Mouse (Mus musculus) adrenal gland, postnatal 14 days (tissue): Measurements from ENCODE around the gene Col7a1. TPM values are rescaled to one million over a fixed set of nuclear protein-coding genes. Genes with fewer than 3 reads are reported as not detected.

Experiments
- DNase-seq: peaks from one replicate; pipeline ENCODE4 v3.0.0; 2021; ENCODE audit warnings: mixed read lengths
- long read RNA-seq, 2 experiments: library from polyadenylated mRNA; stranded (forward); transcript quantifications; one replicate each; pipeline ENCODE4 v2.0.0; 2021
- total RNA-seq: library from RNA; stranded (reverse); gene quantifications from 2 replicates; pipeline ENCODE4 v1.2.3, GENCODE M21; 2021

Col7a1 gene
- 6.0 and 8.5 TPM in 2 replicates for total RNA-seq
- long read RNA-seq, experiment 1, partial matches to known transcripts = 5 of 5 reads
- long read RNA-seq, experiment 1, other reads (novel, unspliced or antisense) = 0 of 5 reads
- long read RNA-seq, experiment 2, partial matches to known transcripts = 0 of 3 reads
- long read RNA-seq, experiment 2, other reads (novel, unspliced or antisense) = 2 of 3 reads

DNA sequence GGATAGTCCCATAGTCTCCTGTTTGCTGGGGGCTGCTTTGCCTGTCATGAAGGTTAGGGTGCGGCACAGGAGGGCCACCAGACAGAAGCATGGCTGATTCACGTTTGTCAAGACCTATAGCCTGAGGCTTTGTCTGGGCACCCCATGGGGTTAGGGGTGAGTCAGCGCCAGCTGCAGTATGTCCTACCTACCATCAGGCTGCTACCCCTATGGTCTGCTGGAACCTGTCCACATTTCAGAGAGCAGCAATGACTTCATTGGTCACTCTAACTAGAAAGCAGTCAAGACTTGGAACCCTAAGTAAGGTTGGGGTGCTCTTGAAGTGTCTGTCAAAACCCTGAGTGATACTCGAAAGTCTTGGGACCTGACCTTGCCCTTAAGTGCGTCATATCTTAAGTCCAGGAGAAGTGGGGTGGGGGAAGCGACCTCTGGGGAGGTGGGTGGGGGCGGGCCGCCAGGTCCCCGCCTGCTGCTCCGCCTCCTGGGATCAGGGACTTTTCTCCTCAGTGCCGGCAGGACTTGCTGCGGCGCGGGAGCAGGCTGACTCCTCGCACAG lies at the start of gene Col7a1:
Gene Col7a1, plus strand, starts transcription at position 506 of the 556 bp plus-strand sequence.
- peak; percentile 27 for DNase-seq

DNA sequence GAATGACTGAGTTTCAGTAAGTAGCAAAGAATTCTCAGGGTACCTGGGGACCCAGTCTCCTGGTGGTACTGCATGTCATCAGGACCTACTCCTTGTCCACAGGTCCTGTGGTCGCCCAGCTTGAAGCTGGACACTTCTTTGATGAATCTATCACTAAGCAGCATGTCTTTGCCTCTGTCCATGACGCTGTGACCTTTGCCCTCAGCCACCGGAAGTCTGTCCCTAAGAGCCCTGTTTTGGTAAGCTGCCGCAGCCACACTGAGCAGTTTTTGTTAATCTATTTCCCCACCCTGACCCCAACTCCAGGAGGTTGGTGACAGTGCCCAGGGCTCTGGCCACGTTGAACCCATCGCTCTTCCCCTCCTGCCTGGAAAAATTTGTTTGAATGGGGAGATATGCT lies 41.1 kb upstream of the Col7a1 start:
- DNase-seq = no peak

DNA sequence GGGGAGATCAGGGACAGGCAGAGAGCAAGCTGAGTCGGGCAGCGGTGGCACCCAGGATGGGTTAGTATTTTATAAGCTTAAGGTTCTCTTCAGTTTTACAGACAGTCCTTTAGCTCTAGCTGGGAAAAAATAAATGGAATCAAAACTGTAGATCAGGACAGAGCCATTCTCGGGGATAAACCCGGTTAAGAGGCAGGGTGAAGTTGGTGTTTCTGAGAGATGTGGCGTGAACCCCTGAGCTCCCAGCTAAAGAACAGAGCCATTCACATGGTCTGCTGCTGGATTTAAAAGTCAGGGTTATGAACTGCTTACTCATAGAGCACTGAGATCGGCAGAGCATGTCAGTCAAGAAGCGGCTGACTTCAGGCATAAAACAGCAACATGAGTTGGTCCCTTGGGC lies 40.2 kb upstream of the Col7a1 start:
- no peak for DNase-seq

DNA sequence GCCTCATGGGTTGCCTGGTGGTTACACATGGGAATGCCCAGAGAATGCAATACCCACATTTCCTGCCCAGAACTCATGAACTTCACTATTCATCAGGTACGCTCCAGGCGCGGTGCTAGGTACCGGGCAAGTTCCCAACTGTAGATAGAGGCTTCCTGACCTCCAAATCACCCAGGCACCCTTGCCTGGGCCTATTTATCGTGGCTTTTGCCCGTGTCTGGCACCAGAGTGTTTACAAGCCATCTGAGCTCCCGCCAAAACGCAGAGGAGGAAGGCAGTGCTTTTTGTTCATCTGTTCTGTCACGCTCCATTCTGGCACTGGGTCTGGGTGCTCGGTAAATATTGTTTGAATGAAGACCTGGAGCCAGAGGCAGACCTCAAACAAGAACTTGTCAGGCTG lies 39.8 kb upstream of the Col7a1 start:
- DNase-seq = no peak

DNA sequence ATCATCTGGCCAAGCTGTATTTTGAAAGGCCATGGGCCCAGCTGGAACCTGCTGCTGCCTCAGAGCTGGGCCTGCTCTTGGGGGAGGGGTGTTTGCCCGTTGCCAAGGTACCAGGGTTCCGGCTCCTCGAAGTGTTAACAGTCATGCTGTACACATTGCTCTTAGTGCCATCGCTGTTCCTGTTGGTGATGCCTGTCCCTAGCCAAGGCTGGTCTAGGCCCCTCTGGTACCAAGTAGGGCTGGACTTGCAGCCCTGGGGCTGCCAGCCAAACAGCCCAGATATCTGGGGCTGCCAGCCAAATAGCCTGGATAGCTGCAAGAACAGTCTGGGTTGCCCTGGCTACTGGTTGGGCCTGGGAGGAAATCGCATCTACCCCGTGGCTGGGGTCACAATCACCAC lies 38.9 kb upstream of the Col7a1 start, which contains the start of gene Tmem89:
Gene Tmem89, plus strand, starts transcription at position 129 of the 400 bp plus-strand sequence.
- DNase-seq = peak; percentile 55

DNA sequence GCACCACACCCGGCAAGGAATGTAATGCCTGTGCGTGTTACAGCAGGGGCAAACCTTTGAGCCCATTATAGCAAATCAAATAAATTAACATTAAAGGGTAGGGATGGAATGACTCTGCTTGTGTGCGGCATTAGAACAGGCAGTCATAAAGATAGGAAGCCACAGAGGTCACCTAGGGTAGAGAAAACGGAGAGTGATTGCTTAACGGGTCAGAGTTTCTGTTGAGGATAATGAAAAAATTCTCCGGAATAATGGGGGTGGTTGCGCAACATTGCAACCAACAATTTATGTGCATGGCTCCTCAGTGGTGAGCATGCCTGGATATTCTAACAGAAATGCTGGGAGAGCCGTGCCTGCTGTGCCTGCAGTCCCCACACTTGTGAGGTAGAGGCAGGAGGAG lies 27.5 kb upstream of the Col7a1 start:
- DNase-seq = peak; percentile 53

DNA sequence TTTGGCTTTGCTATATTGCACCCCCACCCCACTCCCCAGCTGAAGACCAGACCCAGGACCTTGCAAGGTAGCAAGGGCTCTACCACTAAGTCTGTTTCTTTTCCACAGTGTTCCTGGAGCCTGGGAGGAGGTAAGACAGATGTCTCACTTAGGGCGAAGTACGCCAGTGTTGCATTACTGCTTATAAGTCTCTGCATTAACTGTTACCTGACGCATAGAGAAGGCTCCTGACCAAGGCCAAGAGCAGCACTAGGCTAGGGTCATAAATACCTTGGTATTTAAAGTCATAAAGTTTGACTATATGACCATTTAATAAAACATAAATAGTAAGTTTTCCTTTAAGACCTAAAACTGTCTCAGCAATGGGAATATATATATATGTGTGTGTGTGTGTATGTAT lies 25.0 kb upstream of the Col7a1 start:
- no peak for DNase-seq

DNA sequence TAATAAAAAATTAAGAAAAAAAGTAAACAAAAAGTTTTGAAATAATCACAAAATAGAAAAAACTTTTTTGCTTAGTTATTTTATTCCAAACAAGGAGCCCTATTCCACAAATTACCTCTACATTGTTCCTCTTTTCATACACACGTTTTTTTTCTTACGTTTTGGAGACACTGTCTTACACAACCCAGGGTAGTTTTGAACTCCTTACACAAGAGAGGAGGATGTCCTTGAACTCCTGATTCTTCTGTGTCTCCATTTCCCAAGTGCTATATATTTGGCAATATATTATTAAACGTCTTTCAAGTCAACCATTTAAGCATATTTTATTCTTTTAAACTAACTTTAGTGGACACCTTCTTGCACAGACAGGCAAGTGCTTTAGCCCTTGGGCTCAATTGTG lies 17.4 kb upstream of the Col7a1 start:
- no peak for DNase-seq

DNA sequence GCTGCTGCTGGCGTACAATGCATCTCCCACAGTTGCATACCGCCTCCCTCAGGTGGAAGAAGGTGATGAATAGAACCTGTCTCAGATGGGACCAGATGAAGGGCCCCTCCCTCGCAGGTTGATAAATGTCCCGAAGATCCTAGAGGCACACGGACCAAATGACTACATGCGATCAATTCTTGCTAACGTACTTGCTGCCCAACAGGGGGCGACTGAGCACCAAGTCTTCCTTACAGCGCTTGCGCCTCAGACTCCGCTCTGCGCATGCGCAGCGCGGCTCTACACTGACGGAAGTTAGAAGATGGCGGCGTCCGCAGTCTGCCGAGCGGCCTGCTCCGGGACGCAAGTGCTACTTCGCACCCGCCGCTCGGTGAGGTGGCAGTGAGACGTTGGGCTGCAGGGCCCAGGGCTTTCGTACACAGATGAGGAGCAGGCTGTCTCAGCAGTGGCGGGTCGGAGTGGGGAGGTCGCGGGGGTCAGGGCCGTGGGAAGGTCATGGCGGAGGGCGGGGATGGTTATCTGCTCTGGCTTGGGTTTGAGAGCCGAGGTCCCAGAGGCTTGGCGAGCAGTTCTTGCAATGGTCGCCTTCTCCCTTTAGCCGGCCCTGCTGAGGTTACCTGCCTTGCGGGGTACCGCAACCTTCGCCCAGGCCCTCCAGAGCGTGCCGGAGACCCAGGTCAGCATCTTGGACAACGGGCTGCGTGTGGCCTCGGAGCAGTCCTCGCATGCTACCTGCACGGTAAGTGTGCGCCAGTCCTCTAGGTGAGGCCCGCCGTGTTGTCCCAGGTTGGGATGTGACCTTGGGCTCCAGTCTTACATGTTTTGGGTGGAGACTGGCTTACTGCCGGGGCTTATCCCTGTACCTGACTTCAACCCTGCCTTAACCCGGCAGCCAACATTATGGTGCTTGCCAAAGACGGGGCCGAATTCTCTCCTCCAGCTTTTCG lies 16.7 kb upstream of the Col7a1 start, which contains the start of gene Uqcrc1:
Gene Uqcrc1, plus strand, starts transcription at position 216 of the 947 bp plus-strand sequence.
- peak; percentile 96 for DNase-seq

DNA sequence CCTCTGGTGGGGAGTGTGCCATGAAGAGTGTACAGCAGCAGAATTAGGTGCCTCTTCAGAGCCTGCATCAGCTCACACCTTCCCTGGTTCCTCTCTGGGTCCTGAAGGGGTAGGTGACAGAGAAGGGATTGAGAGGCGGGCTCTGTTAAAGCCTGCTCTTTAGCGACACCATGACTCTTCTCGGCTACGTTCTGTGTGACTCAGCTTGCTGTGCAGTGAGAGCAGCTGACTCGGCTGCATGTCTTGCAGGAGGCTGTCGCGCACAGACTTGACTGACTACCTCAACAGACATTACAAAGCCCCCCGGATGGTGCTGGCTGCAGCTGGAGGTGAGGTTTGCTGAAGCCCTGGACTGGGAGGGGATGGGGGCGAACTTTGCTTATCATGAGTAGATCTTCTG lies 8.3 kb upstream of the Col7a1 start:
- no peak for DNase-seq

DNA sequence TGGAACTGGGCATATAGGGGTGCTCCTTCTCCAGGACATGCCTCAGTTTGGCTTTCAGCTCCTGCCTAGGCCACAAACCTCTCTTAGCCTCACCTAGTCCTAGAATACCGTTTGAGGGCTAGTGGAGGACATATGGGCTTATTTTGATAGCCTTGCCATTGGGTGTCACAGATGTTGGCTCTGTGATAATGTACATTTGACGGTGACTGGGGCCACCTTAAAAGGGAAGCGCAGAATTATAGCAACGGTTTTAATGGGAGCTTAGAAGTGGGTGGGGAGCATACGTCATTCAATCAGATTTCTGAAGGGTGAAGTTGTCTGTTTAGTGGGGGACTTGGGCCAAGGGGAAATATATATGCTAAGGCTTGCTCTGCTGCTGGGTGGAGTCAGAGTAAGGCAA lies 7.8 kb upstream of the Col7a1 start:
- no peak for DNase-seq

DNA sequence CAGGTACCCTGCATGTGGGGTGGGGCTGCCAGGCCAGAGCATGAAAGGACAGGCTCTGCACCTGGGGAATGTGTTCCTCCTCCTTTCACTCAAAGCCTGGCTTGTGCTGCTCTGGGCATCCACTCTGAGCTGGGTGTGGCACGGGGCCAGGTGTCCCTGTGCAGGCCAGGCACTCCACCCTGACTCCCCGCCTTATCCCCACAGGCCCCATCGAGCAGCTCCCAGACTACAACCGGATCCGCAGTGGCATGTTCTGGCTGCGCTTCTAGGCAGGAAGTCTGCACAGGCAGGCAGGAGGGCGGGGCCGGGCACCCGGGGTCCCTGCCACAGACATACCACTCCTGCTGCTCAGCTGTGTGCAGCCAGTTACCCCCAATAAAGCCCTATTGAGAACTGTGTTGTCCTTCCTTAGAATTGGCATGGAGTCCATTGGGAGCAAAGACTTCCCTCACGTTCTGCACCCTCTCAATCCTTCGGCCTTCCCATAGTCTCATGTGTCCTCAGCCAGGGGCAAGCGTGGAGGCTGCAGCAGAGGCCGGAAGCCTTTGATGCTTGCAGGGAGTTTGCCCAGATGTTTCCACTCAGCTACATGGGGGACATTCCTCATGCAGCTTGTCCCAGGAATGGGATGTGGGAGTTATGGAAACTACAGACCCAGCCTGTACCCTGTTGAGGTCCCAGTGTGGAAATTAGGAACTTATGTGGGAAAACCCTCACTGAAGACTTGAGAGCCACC lies 4.0 kb upstream of the Col7a1 start:
- peak; percentile 42 for DNase-seq

DNA sequence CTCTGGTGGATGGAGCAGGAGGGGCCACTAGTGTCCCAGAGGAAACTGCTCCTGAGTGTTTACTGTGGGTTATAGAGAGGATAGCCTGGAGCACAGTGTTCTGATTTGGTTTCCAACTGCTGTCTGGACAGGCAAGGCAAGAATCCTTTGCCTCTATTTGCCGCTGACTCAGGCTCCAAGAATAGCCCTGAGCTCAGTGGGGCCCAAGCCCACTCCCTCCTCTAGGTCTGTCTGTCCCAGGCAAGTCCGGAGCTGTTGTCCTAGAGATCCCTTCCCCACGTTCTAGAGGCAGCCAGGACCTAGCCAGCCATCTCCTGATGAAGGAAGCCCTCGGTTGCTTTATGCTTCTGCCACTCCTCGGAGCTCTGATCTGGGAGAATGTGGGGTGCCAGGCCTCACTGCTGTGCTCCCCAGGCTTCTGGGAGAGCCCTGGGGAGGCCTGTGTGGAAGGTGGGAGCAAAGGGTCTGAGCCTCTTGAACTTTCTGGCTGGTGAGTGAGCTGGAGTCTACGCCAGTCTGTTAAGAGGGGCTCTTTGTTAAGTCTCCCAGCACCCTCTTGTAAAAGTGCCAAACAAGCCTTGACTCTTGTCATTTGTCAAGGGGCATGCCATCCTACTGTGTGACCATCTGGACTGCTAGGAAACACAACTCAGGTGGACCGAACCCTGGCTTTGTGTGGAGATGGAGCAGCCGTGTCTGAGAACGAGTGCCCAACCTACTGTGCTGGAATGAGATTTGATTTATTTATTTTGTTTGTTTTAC lies 3.2 kb upstream of the Col7a1 start:
- no peak for DNase-seq

DNA sequence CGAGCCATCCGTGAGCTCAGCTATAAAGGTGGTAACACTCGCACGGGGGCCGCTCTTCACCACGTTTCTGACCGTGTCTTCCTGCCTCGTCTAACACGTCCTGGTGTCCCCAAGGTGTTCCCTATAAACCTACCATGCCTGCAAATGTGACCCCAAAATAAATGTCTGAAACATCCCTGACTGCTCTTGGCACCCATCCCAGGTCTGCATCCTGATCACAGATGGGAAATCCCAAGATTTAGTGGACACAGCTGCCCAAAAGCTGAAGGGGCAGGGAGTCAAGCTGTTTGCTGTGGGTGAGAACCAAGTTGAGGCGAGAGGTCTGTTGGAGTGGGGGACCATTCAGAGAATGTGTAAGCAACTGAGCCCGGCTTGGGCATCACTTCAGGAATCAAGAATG lies 1.9 kb downstream of the Col7a1 start:
- DNase-seq = no peak

DNA sequence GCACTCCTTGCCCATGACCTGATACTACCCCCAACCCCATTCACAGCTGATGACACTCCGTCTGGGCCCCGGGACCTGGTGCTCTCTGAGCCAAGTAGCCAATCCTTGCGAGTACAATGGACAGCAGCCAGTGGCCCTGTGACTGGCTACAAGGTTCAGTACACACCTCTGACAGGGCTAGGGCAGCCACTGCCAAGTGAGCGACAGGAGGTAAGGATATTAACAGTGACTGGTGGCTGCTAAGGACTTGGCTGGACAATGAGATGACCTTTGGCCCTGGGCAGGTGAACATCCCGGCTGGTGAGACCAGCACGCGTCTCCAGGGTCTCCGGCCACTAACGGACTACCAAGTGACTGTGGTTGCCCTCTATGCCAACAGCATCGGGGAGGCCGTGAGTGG lies 2.5 kb downstream of the Col7a1 start:
- no peak for DNase-seq

DNA sequence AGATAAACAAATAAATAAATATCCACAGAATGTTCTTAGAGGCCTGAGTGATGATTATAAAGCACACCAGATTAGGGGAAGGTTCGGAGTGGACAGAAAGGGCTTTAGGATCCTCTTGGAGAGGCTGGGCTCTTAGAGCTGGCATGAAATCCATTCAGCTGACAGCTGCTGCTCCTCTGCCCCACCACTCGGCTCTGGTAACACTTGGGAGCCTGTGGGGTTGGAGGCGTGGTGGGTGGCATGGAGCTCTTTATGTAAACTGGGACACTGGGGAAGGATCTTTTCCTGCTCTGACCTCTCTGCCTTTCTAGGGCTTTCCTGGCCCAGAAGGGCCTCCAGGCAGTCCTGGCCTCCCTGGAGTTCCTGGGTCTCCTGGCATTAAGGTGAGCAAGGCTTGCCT lies 10.2 kb downstream of the Col7a1 start:
- no peak for DNase-seq

DNA sequence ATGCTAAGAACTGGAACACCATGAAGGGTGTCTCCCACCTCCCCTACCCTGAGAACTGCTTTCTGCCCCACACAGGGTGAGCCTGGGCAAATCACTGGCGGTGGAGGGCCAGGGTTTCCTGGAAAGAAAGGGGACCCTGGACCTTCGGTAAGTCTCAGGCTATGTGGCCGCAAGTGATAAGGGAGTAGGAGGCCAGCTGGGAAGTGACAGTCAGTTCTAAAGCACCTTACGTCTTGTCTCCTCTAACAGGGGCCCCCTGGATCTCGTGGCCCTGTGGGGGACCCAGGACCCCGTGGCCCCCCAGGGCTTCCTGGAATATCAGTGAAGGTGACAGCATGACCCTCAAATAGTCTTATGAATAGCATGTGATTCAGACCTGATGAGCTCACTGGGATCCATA lies 11.0 kb downstream of the Col7a1 start:
- no peak for DNase-seq

DNA sequence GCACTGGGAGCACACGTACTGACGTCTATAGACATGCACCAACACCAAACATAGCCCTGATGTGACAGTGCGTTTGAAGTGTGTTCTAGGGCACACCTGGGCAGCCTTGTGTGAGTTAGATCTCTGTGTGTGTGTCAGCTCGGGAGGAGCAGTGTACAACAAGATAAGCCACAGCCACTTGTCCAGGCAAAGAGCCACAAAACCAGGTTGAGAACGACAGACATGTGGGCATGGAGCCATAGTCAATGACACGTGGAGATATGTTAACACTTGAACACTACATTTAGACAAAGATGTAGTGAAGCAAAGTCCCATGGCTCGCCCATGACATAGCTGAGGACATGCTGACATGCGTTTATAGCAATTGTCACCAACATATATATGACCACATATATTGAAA lies 17.2 kb downstream of the Col7a1 start:
- no peak for DNase-seq

DNA sequence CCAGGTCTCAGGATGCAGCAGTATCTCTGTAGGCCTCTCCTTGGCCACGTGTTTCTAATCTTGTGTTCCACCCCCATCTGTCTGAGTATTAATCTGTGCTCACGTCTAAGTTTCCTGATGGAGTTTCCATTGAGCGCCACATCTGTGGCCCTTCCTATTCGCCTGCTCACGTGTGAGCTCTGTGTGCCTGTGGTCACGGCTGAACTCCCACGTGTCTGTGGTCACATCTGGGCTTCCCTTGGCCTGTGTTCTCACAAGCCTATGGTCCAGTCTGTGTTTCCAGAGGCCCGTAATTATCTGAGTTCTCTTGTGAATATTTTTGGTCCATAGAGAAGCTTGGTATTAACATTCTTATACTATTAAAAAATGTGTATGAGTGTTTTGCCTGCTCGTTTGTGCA lies 23.1 kb downstream of the Col7a1 start:
- no peak for DNase-seq

DNA sequence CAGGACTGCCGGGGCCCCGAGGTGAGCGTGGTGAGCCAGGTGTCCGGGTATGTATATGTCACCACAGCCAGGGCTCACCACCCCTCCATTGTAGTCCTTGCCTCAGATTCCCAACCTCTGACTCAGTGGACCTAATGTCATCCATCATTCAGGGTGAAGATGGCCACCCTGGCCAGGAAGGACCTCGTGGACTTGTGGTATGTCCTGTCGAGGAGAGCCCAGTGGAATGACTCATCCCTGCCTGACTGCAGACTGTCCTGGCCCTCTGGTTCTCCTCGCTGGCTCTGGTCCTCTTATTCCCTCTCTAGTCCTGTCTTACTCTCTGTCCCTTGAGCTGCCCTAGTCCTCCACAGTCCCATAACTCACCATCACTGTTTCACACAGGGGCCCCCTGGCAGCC lies 24.6 kb downstream of the Col7a1 start:
- DNase-seq = peak; percentile 37

DNA sequence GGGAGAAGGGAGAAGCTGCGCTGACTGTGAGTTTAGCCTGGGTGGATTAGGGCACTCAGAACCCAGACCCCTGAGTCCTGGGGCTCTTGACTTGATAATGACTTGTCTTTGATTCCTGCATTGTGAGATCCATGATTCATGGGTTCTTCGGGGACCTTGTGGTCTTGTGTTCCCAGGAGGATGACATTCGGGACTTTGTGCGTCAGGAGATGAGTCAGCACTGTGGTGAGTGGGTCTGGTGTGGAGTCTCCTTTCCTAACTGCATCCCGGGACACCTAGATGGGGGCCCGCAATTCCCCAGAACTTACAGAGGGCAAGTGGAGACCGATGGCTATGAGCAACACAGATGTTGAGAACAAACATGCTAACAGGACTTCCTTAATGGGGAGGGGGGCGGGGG lies 29.1 kb downstream of the Col7a1 start:
- peak; percentile 75 for DNase-seq

DNA sequence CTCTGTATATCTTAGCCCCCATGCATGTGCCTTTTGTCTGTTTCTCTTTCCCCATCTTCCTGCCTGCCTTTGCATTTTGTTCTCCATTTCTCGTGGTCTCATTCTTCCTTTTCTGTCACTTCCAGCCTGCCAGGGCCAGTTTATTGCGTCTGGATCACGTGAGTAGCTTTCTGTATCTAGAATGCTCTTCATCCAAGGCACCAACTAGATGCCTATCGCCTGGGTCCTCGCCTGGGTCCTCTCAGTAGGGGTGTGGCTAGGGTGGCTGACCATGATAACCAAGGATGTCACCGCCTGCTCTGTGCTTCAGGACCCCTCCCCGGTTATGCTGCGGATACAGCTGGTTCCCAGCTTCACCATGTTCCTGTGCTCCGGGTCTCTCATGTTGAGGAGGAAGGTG lies 29.8 kb downstream of the Col7a1 start:
- no peak for DNase-seq
